Mouse (Mus musculus) MEL (cell line): ENCODE results near the gene Grid2ip.

Source experiments
- CTCF ChIP-seq, 3 experiments: IDR thresholded peaks in 2 of 3; conservative IDR thresholded peaks in 1 of 3; 2 replicates each; pipeline ENCODE4 v1.5.1; 2011 to 2012; ENCODE audit warnings: low read length in 3 of 3, low read depth in 2 of 3, mild to moderate bottlenecking in 2 of 3, improper control_type of control experiment in 1 of 3, inconsistent platforms in 1 of 3, mixed read lengths in 1 of 3, moderate library complexity in 1 of 3; ENCODE audit not compliant: control insufficient read depth in 1 of 3, insufficient read depth in 1 of 3, poor library complexity in 1 of 3, severe bottlenecking in 1 of 3
- ELF1 ChIP-seq: IDR thresholded peaks from 2 replicates; pipeline ENCODE4 v1.6.1; 2014; ENCODE audit warnings: low read depth, mild to moderate bottlenecking, inconsistent platforms, low read length, improper control_type of control experiment, moderate library complexity
- EP300 ChIP-seq, 2 experiments: IDR thresholded peaks; 2 replicates each; pipeline ENCODE4 v1.6.1; 2011; ENCODE audit warnings: improper control_type of control experiment in 2 of 2, low read length in 2 of 2, low read depth in 1 of 2, mild to moderate bottlenecking in 1 of 2
- MAX ChIP-seq: IDR thresholded peaks from 2 replicates; pipeline ENCODE4 v1.6.1; 2011; ENCODE audit warnings: low read length, improper control_type of control experiment
- MAZ ChIP-seq: IDR thresholded peaks from 2 replicates; pipeline ENCODE4 v1.6.1; 2012; ENCODE audit warnings: low read depth, mild to moderate bottlenecking, inconsistent platforms, low read length, improper control_type of control experiment
- MXI1 ChIP-seq: IDR thresholded peaks from 2 replicates; pipeline ENCODE4 v1.6.1; 2011; ENCODE audit warnings: mild to moderate bottlenecking, low read depth, low read length, improper control_type of control experiment
- POLR2A ChIP-seq, 2 experiments: IDR thresholded peaks; 2 replicates each; pipeline ENCODE4 v1.6.1; 2011 to 2012; ENCODE audit warnings: low read length in 2 of 2, mild to moderate bottlenecking in 2 of 2, control low read depth in 1 of 2, improper control_type of control experiment in 1 of 2, low read depth in 1 of 2, moderate library complexity in 1 of 2; ENCODE audit not compliant: control insufficient read depth in 1 of 2, insufficient read depth in 1 of 2, poor library complexity in 1 of 2
- POLR2AphosphoS2 ChIP-seq: IDR thresholded peaks from 2 replicates; pipeline ENCODE4 v1.6.1; 2011; ENCODE audit warnings: low read length, improper control_type of control experiment
- RAD21 ChIP-seq: IDR thresholded peaks from 2 replicates; pipeline ENCODE4 v1.6.1; 2011; ENCODE audit warnings: mild to moderate bottlenecking, low read depth, low read length, improper control_type of control experiment
- TCF12 ChIP-seq: IDR thresholded peaks from 2 replicates; pipeline ENCODE4 v1.6.1; 2014; ENCODE audit warnings: low read depth, mild to moderate bottlenecking, inconsistent platforms, low read length, improper control_type of control experiment, moderate library complexity
- USF1 ChIP-seq: IDR thresholded peaks from 2 replicates; pipeline ENCODE4 v1.6.1; 2014; ENCODE audit warnings: low read depth, mild to moderate bottlenecking, inconsistent platforms, low read length, improper control_type of control experiment, moderate library complexity
- ZC3H11A ChIP-seq: IDR thresholded peaks from 2 replicates; pipeline ENCODE4 v1.6.1; 2012; ENCODE audit warnings: low read depth, mild to moderate bottlenecking, inconsistent platforms, low read length, improper control_type of control experiment
- ZMIZ1 ChIP-seq: IDR thresholded peaks from 2 replicates; pipeline ENCODE4 v1.6.1; 2012; ENCODE audit warnings: low read depth, mild to moderate bottlenecking, inconsistent platforms, low read length, improper control_type of control experiment, moderate library complexity

GRCm38 (mm10) chr5:143404148-143404930, 47.2 kb downstream of the Grid2ip start:
- TF ChIP-seq POLR2A (IDR thresholded peaks at IDR 0.05; ENCODE audit: control insufficient read depth in 1 of 2, insufficient read depth in 1 of 2, low read depth in 1 of 2, low read length in 2 of 2, poor library complexity in 1 of 2): no peak
- no peak for TF ChIP-seq USF1
- no peak for TF ChIP-seq MAZ
- no peak for TF ChIP-seq CTCF (IDR thresholded peaks at IDR 0.05 in 2 of 3, conservative IDR thresholded peaks at IDR 0.05 in 1 of 3; ENCODE audit: control insufficient read depth in 1 of 3, insufficient read depth in 1 of 3, low read depth in 2 of 3, low read length in 3 of 3, poor library complexity in 1 of 3, severe bottlenecking in 1 of 3)
- no peak for TF ChIP-seq ZMIZ1
- no peak for TF ChIP-seq RAD21
- TF ChIP-seq ZC3H11A: no peak
- TF ChIP-seq POLR2AphosphoS2: no peak
- no peak for TF ChIP-seq MAX
- TF ChIP-seq EP300 (IDR thresholded peaks at IDR 0.05; ENCODE audit: low read depth in 1 of 2, low read length in 2 of 2): no peak
- no peak for TF ChIP-seq ELF1
- TF ChIP-seq TCF12: no peak
- no peak for TF ChIP-seq MXI1
